Mouse (Mus musculus): Measurements from ENCODE around the gene Gm6525. TPM values are rescaled to one million over a fixed set of nuclear protein-coding genes. Genes with fewer than 3 reads are reported as not detected.
A peak's percentile ranks its signal among the peaks of the same experiment; 100 is the strongest.

The Gm6525 gene
- polyA plus RNA-seq, 1 experiment from 2014 or later, result 1.7 TPM

DNA sequence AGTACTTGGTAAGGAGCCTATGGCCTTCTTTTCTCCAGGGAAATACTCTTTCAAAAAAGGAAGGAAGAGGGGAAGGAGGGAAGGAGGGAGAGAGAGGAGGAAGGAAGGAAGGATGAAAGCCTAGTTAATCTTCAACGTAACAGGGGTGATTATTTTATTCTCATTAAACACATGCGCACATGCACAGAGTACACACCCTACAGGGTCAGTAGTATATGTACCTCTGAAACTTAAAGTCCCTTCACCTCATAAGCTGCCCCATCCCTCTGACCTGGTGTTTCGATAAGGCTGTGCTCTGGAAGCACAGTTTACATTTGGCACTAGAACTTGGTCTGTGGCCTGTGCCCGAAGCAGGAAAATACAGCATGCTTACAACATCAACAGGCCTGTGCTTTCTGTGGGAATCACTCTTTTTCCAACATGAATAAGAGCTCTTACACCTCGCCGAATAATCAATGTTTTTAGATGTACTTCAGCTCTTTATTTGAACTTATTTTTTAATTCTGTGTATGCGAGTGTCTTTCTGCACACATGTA is 37.5 kb downstream of the Gm6525 start:
- no peak overlapping the region for H3K9ac ChIP-seq (replicated peaks; ENCODE audit: low read depth, low read length)
- 81% methylated on average over 7 of the region's 7 CpGs for WGBS
- no peaks in the 10 kb centered on the region; the same call in 1 of the 2 replicates for H3K36me3 ChIP-seq (ENCODE audit: control insufficient read depth, insufficient read depth, low read length)
- no peak overlapping the region for H3K4me2 ChIP-seq (replicated peaks; ENCODE audit: low read depth, low read length)
- H3K4me1 ChIP-seq (ENCODE audit: control insufficient read depth, insufficient read depth, low read length), result no peaks in the 10 kb centered on the region
- no peak overlapping the region for H3K4me3 ChIP-seq (ENCODE audit: low read depth, low read length)
- H3K27ac ChIP-seq (ENCODE audit: low read length), result no peak overlapping the region
- no peaks in the 10 kb centered on the region for H3K9me3 ChIP-seq (ENCODE audit: control insufficient read depth, low read depth, low read length)
- H3K27me3 ChIP-seq (ENCODE audit: control insufficient read depth, insufficient read depth, low read length), result no peaks in the 10 kb centered on the region
- no peak for ATAC-seq (ENCODE audit: insufficient number of reproducible peaks, insufficient read depth, low FRiP score, low read depth)

DNA sequence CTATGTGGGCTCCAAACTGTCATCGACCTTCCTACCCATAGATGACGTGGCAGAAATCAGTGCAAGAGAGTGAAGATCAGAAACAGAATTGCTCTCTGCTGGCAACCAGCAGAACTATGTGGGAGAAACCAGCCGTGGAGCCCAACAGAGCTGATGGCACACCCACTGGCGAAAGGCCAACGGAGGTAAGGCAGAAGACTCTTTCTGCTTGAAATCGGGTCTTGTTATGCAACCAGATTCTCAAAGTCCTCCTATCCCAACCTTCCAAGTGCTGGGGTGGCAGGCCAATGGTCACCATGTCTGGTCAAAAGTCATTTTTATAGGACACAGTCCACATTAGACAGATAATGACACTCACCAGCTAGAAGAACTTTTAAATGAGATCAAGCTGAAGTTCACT is 40.6 kb downstream of the Gm6525 start:
- H3K9ac ChIP-seq (replicated peaks; ENCODE audit: low read depth, low read length), result no peak overlapping the region
- no peaks in the 10 kb centered on the region for H3K36me3 ChIP-seq (ENCODE audit: control insufficient read depth, insufficient read depth, low read length)
- H3K4me1 ChIP-seq (ENCODE audit: control insufficient read depth, insufficient read depth, low read length), result 0 out of 2 replicates have a peak, but pooled peaks cover 4% of the 10 kb centered on the region
- H3K4me2 ChIP-seq (replicated peaks; ENCODE audit: low read depth, low read length), result no peak overlapping the region
- H3K4me3 ChIP-seq (ENCODE audit: low read depth, low read length), result no peak overlapping the region
- 85% methylated on average over 6 of the region's 6 CpGs for WGBS
- no peaks in the 10 kb centered on the region for H3K27me3 ChIP-seq (ENCODE audit: control insufficient read depth, insufficient read depth, low read length)
- H3K27ac ChIP-seq (ENCODE audit: low read length), result no peak overlapping the region
- no peaks in the 10 kb centered on the region for H3K9me3 ChIP-seq (ENCODE audit: control insufficient read depth, low read depth, low read length)
- ATAC-seq (ENCODE audit: insufficient number of reproducible peaks, insufficient read depth, low FRiP score, low read depth), result no peak

DNA sequence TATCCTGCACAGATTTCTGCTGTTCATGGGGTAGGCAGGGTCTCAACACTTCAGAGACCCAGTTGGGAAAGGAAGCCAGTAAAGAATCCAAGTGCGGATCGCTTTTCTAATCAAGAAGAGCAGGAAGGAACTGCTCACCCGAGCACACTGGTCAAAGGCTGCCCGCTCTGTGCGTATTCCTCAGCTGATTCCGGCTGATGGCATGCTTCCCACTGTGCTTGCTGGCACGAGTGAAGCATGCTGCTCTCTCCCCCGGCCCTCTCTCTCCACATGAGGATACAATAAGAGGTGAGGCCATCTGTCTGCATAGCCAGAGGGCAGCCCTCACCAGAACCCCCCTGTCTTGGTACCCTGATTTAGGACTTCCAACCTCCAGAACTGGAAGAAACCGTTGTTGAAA is 41.3 kb downstream of the Gm6525 start:
- no peak for ATAC-seq (ENCODE audit: insufficient number of reproducible peaks, insufficient read depth, low FRiP score, low read depth)
- 0 out of 2 replicates have a peak, but pooled peaks cover 7% of the 10 kb centered on the region for H3K4me1 ChIP-seq (ENCODE audit: control insufficient read depth, insufficient read depth, low read length)
- H3K9ac ChIP-seq (replicated peaks; ENCODE audit: low read depth, low read length), result no peak overlapping the region
- no peak overlapping the region for H3K4me2 ChIP-seq (replicated peaks; ENCODE audit: low read depth, low read length)
- no peak overlapping the region for H3K4me3 ChIP-seq (ENCODE audit: low read depth, low read length)
- 75% methylated on average over 9 of the region's 9 CpGs for WGBS
- no peaks in the 10 kb centered on the region for H3K27me3 ChIP-seq (ENCODE audit: control insufficient read depth, insufficient read depth, low read length)
- H3K36me3 ChIP-seq (ENCODE audit: control insufficient read depth, insufficient read depth, low read length), result no peaks in the 10 kb centered on the region
- H3K27ac ChIP-seq (ENCODE audit: low read length), result no peak overlapping the region
- no peaks in the 10 kb centered on the region for H3K9me3 ChIP-seq (ENCODE audit: control insufficient read depth, low read depth, low read length)

DNA sequence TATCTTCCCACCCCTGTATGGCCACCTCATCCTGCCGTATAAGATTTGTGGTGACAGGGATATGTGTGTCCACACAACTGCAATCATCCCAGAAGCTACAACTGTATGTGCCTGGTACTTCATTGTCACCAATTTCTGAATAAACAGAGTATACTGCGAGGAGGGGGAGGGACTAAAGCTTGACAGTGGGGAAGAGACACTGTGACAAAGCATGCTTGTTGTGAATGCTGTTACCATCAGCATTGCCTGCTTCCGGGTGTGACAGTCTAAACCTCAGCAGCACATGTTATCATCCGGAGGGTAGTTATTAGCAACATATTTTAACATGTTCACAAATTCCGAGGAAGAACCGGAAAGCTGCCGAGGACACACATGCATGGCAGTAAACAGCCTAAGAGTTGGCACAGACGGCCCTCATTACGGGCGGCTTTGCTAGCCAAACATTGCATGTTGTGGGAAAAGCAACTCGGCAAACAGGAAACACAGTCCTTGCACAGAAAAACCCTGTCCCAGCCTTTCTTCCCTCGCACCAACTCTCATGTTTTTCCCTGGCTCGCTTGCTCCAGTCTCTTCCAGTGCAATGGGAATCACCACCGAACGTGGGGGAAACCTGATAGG is 41.9 kb downstream of the Gm6525 start:
- ATAC-seq (ENCODE audit: insufficient number of reproducible peaks, insufficient read depth, low FRiP score, low read depth), result no peak
- 83% methylated on average over 15 of the region's 15 CpGs for WGBS
- H3K27me3 ChIP-seq (ENCODE audit: control insufficient read depth, insufficient read depth, low read length), result no peaks in the 10 kb centered on the region
- no peak overlapping the region for H3K4me2 ChIP-seq (replicated peaks; ENCODE audit: low read depth, low read length)
- no peaks in the 10 kb centered on the region for H3K9me3 ChIP-seq (ENCODE audit: control insufficient read depth, low read depth, low read length)
- H3K4me3 ChIP-seq (ENCODE audit: low read depth, low read length), result no peak overlapping the region
- no peak overlapping the region for H3K27ac ChIP-seq (ENCODE audit: low read length)
- H3K4me1 ChIP-seq (ENCODE audit: control insufficient read depth, insufficient read depth, low read length), result peaks cover 12% of the 10 kb centered on the region; the same call in 1 of the 2 replicates
- H3K36me3 ChIP-seq (ENCODE audit: control insufficient read depth, insufficient read depth, low read length), result no peaks in the 10 kb centered on the region
- no peak overlapping the region for H3K9ac ChIP-seq (replicated peaks; ENCODE audit: low read depth, low read length)

DNA sequence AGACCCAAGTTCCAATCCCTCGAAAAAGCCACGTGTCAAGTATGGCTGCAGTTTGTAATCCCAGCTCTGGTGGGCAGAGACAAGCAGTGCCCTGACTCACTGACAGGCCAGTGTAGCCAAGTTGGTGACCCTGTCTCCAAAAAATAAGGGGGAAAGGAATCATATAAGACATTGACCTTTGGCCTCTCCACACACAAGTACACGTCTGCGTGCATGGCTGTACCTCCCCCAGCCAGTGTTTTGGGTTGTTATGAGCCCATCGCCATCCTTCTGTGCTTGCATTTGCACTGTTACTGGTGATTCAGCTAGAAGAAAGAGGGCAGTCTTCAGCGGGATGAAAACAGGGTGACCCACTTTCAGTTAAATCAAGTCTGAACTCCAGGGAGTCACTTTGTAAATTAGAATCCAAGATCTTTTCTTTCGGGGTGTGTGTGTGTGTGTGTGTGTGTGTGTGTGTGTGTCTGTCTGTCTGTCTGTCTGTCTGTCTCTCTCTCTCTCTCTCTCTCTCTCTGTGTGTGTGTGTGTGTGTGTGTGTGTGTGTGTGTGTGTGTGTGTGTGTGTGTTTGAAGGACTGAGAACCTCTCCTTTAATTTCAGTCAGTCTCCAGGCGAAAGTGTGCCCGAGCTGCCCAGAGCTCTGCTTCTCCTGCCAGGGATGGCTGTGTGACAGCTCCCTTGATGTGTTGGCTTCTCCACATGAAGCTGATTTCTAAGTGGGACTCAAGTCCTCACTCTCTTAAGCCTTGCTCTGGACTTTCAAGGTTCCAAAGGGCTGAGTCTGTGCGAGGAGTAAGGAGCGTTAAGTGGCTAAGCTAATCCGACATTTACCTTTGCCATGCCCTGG is 43.4 kb downstream of the Gm6525 start:
- H3K4me2 ChIP-seq (replicated peaks; ENCODE audit: low read depth, low read length), result no peak overlapping the region
- no peaks in the 10 kb centered on the region for H3K9me3 ChIP-seq (ENCODE audit: control insufficient read depth, low read depth, low read length)
- H3K36me3 ChIP-seq (ENCODE audit: control insufficient read depth, insufficient read depth, low read length), result no peaks in the 10 kb centered on the region
- no peaks in the 10 kb centered on the region for H3K27me3 ChIP-seq (ENCODE audit: control insufficient read depth, insufficient read depth, low read length)
- ATAC-seq (ENCODE audit: insufficient number of reproducible peaks, insufficient read depth, low FRiP score, low read depth), result no peak
- peaks cover 15% of the 10 kb centered on the region; the same call in 1 of the 2 replicates for H3K4me1 ChIP-seq (ENCODE audit: control insufficient read depth, insufficient read depth, low read length)
- no peak overlapping the region for H3K27ac ChIP-seq (ENCODE audit: low read length)
- no peak overlapping the region for H3K9ac ChIP-seq (replicated peaks; ENCODE audit: low read depth, low read length)
- WGBS, result 67% methylated on average over 12 of the region's 12 CpGs
- no peak overlapping the region for H3K4me3 ChIP-seq (ENCODE audit: low read depth, low read length)

DNA sequence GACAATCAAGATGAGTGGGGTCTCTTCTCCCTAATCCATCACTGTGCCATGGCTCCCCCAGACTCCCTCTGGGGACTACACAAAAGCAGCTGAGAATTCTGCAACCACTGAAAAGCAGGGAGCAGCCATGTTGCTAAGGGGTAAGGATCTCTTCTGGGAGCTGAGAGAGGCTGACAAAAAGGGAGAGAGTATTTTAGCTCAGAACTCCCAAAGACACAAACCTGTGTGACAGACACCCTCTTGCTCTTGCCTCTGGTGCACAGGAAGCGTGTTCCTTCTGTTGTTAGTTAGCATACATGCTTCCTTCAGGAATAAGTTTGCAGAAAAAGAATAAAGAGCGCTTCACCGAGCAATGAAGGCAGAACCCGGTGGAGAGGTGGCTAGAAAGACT is 44.1 kb downstream of the Gm6525 start:
- Histone ChIP-seq H3K4me1 (ENCODE audit: control insufficient read depth, insufficient read depth, low read length) (peaks cover 15% of the 10 kb centered on the region; the same call in 1 of the 2 replicates), H3K4me3 (ENCODE audit: low read depth, low read length) (no peak overlapping the region), H3K27me3 (ENCODE audit: control insufficient read depth, insufficient read depth, low read length) (no peaks in the 10 kb centered on the region), H3K4me2 (replicated peaks; ENCODE audit: low read depth, low read length) (no peak overlapping the region), H3K27ac (ENCODE audit: low read length) (no peak overlapping the region), H3K9me3 (ENCODE audit: control insufficient read depth, low read depth, low read length) (no peaks in the 10 kb centered on the region), H3K9ac (replicated peaks; ENCODE audit: low read depth, low read length) (no peak overlapping the region), H3K36me3 (ENCODE audit: control insufficient read depth, insufficient read depth, low read length) (no peaks in the 10 kb centered on the region)
- WGBS, result 66% methylated on average over 4 of the region's 4 CpGs
- ATAC-seq (ENCODE audit: insufficient number of reproducible peaks, insufficient read depth, low FRiP score, low read depth), result no peak

DNA sequence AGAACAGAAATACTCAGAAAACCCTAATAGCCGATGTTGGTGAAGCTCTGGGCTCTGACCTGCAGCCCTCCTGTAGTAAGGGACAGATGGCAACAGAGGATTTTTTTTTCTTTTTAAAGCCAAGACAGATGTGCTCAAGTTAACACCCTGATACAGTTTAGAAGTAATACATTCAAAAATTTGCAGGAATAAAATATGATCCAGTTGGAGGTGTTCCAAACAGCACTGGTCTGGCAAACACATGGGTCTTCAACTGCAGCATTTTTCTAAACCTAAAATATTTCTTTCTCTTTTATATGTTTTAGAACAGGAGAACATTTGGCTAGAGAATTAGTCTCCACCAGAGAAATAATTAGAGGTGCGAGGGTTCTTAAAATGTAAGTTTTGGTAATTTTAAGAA is 44.6 kb downstream of the Gm6525 start:
- ATAC-seq (ENCODE audit: insufficient number of reproducible peaks, insufficient read depth, low FRiP score, low read depth), result no peak
- H3K4me1 ChIP-seq (ENCODE audit: control insufficient read depth, insufficient read depth, low read length), result peaks cover 15% of the 10 kb centered on the region; the same call in 1 of the 2 replicates
- H3K4me2 ChIP-seq (replicated peaks; ENCODE audit: low read depth, low read length), result no peak overlapping the region
- no peak overlapping the region for H3K4me3 ChIP-seq (ENCODE audit: low read depth, low read length)
- no peaks in the 10 kb centered on the region for H3K27me3 ChIP-seq (ENCODE audit: control insufficient read depth, insufficient read depth, low read length)
- H3K9ac ChIP-seq (replicated peaks; ENCODE audit: low read depth, low read length), result no peak overlapping the region
- WGBS, result 56% methylated on average over 2 of the region's 2 CpGs
- H3K36me3 ChIP-seq (ENCODE audit: control insufficient read depth, insufficient read depth, low read length), result no peaks in the 10 kb centered on the region
- H3K9me3 ChIP-seq (ENCODE audit: control insufficient read depth, low read depth, low read length), result no peaks in the 10 kb centered on the region
- H3K27ac ChIP-seq (ENCODE audit: low read length), result no peak overlapping the region

DNA sequence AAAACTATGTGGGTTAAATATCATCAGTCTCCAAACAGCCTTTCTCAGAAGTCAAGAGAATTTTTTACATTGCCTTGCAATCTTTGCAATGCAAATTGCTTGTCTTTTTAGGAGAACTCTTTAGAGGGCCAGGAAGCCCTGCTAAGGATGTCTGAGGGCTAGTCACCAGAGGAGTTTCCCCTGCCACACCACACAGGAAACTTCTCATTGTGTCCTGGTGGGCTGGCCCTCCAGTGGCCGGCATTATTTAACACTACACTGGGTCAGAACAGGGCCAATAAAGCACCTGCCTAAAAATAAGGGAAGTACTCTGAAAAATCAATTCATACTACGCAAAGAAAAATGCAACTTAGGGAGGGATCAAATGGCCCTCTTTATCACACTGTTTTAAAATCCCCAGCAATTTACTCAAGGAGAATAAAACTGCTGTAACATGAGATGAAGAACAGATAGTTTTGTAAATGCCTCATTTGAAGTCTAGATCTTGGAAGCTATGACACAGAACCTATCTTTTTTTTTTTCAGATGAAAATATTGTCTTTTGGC is 45.3 kb downstream of the Gm6525 start:
- H3K4me2 ChIP-seq (replicated peaks; ENCODE audit: low read depth, low read length), result peak overlapping the region; percentile 74; the same call in 1 of the 2 replicates
- no peak for ATAC-seq (ENCODE audit: insufficient number of reproducible peaks, insufficient read depth, low FRiP score, low read depth)
- H3K4me3 ChIP-seq (ENCODE audit: low read depth, low read length), result peak overlapping the region; percentile 36; the same call in 1 of the 2 replicates
- no peaks in the 10 kb centered on the region for H3K36me3 ChIP-seq (ENCODE audit: control insufficient read depth, insufficient read depth, low read length)
- no peak overlapping the region for H3K9ac ChIP-seq (replicated peaks; ENCODE audit: low read depth, low read length)
- peaks cover 15% of the 10 kb centered on the region; the same call in 1 of the 2 replicates for H3K4me1 ChIP-seq (ENCODE audit: control insufficient read depth, insufficient read depth, low read length)
- H3K27ac ChIP-seq (ENCODE audit: low read length), result no peak overlapping the region
- WGBS, result 31% methylated on average over 2 of the region's 2 CpGs
- no peaks in the 10 kb centered on the region for H3K9me3 ChIP-seq (ENCODE audit: control insufficient read depth, low read depth, low read length)
- H3K27me3 ChIP-seq (ENCODE audit: control insufficient read depth, insufficient read depth, low read length), result no peaks in the 10 kb centered on the region
